Mouse (Mus musculus) liver, postnatal 0 days (tissue): ENCODE measurements around the gene Rbm20. TPM values are rescaled to one million over a fixed set of nuclear protein-coding genes. Genes with fewer than 3 reads are reported as not detected.

Source experiments
- ATAC-seq: fragments of 200-750 bp; cut with Nextera tagmentation; 2 replicates; pipeline ENCODE4 v1.8.0; 2017; ENCODE audit warnings: mild to moderate bottlenecking, moderate library complexity
- DNase-seq: peaks from one replicate; pipeline ENCODE4 v3.0.0-alpha.2; 2016
- H3K27ac ChIP-seq: fragments of 300-500 bp; sonication (generic); 2 replicates; pipeline ENCODE4 v1.5.1; 2014; ENCODE audit warnings: antibody characterized with exemption, moderate library complexity, mild to moderate bottlenecking, low read depth
- H3K27me3 ChIP-seq: fragments of 300-500 bp; sonication (generic); 2 replicates; pipeline ENCODE4 v1.6.1; 2014; ENCODE audit warnings: low read length, control low read depth, mixed read lengths; ENCODE audit not compliant: insufficient read depth
- H3K36me3 ChIP-seq: fragments of 300-500 bp; sonication (generic); replicated peaks from 2 replicates; pipeline ENCODE4 v1.6.1; 2014; ENCODE audit warnings: mild to moderate bottlenecking, control low read depth, low read length, moderate library complexity, mixed read lengths; ENCODE audit not compliant: insufficient read depth
- H3K4me1 ChIP-seq: fragments of 300-500 bp; sonication (generic); 2 replicates; pipeline ENCODE4 v1.6.1; 2014; ENCODE audit warnings: antibody characterized with exemption, mild to moderate bottlenecking, control low read depth; ENCODE audit not compliant: insufficient read depth
- H3K4me2 ChIP-seq: fragments of 300-500 bp; sonication (generic); 2 replicates; pipeline ENCODE4 v1.6.1; 2014; ENCODE audit warnings: low read depth, mild to moderate bottlenecking, low read length, moderate library complexity, mixed read lengths
- H3K4me3 ChIP-seq: fragments of 300-500 bp; sonication (generic); 2 replicates; pipeline ENCODE4 v1.5.1; 2014; ENCODE audit warnings: low read depth, low read length
- H3K9ac ChIP-seq: fragments of 300-500 bp; sonication (generic); replicated peaks from 2 replicates; pipeline ENCODE4 v1.6.1; 2014; ENCODE audit warnings: mild to moderate bottlenecking, moderate library complexity
- H3K9me3 ChIP-seq: fragments of 300-500 bp; sonication (generic); 2 replicates; pipeline ENCODE4 v1.6.1; 2016; ENCODE audit warnings: mild to moderate bottlenecking, control low read depth, low read length, mixed read lengths
- CTCF ChIP-seq: sonication (generic); IDR thresholded peaks from 2 replicates; pipeline ENCODE4 v1.5.1; 2016; ENCODE audit warnings: antibody characterized with exemption, low read depth
- EP300 ChIP-seq: IDR thresholded peaks from 2 replicates; pipeline ENCODE4 v1.6.1; 2016; ENCODE audit warnings: antibody characterized with exemption, low read depth, mild to moderate bottlenecking
- WGBS: fragments of 180-500 bp; shearing (Covaris S2); extraction: QIAGEN DNeasy Blood & Tissue Kit; methylation state at CpG from one replicate; pipeline ENCODE4 v1.1.7; 2014; ENCODE audit not compliant: insufficient replicate concordance; 5-methylcytosine and 5-hydroxymethylcytosine counted together
- polyA plus RNA-seq: library from polyadenylated mRNA; unstranded; fragments of >200 nt; fragmentation: Nextera tagmentation; extraction: Ambion mirVana; gene quantifications from 2 replicates; pipeline ENCODE4 v1.2.1, GENCODE M21; 2015

Gene Rbm20
- polyA plus RNA-seq, 1 experiment from 2014 or later, result 0.16 TPM

DNA sequence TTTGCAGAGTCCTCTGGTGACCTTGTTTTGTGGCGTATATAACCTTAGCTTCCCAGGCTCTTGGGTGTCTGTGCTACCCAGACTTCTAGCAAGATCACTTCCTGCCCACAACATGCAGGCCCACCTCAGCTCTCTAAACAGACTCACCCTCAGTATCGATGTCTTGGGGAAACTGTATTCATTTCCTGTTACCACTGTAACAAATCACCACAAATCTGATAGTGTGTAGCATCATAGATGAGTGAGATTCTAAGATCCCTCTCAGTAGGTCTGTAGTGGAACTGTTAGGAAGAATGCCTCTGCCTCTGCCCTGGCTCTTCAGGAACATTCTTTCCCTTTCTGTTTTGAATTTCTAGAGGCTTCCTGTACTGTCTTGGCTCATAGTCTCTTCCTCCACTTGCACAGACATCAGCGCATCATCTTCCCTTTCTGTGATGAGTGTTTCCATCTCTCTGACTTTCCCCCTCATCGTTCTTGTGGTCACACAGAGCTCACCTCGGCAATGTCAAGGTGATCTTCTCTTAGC is 130.2 kb downstream of the Rbm20 start:
- Histone ChIP-seq H3K27me3 (no peaks in the 10 kb centered on the region), H3K9ac (no peak overlapping the region), H3K9me3 (no peaks in the 10 kb centered on the region), H3K27ac (no peak overlapping the region), H3K4me2 (no peak overlapping the region), H3K4me3 (no peak overlapping the region), H3K36me3 (no peaks in the 10 kb centered on the region), H3K4me1 (peaks cover 21% of the 10 kb centered on the region)
- TF ChIP-seq EP300, result no peak
- no peak for TF ChIP-seq CTCF
- DNase-seq, result no peak
- ATAC-seq, result no peak
- WGBS, result 54% methylated on average over 5 of the region's 5 CpGs

DNA sequence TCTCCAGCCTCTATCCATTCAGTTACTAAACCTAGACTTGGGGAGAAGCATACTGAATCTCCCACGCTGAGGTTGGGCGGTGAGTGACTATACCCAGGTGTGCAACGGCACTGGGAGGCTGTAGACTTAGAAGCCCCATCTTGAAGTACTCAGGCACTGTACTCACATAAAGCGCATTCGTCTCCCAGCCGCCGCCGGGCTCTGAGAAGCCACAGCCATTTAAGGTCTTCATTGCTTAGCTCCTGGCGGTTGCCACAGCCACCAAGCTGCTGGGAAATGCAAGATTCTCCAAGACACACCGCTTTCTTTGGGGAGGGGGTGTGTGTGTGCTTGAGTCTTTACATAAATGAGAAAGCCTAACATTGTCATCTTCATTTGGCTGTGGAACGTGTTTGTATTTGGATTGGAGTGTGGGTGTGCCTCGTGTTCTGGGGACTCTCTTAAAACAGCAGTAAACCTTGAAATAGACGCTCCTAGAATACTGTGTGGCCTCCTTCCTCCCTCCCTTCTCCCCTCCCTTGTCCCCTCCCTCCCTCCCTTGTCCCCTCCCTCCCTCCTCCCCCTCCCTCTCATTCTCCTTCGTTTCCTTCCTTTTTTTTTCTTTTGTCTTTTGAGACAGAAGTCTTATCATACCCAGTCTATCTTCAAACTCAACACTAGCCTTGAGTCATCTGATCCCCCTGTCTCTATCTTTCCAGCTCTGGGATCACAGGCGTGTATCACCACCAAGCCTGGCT is 131.1 kb downstream of the Rbm20 start:
- 40% methylated on average over 15 of the region's 15 CpGs for WGBS
- Histone ChIP-seq H3K4me2 (peak overlapping the region; percentile 13; the same call in 1 of the 2 replicates), H3K27ac (no peak overlapping the region), H3K4me1 (peaks cover 20% of the 10 kb centered on the region), H3K27me3 (no peaks in the 10 kb centered on the region), H3K36me3 (no peaks in the 10 kb centered on the region), H3K9me3 (no peaks in the 10 kb centered on the region), H3K4me3 (no peak overlapping the region), H3K9ac (no peak overlapping the region)
- no peak for ATAC-seq
- no peak for DNase-seq
- TF ChIP-seq EP300, result no peak
- no peak for TF ChIP-seq CTCF

DNA sequence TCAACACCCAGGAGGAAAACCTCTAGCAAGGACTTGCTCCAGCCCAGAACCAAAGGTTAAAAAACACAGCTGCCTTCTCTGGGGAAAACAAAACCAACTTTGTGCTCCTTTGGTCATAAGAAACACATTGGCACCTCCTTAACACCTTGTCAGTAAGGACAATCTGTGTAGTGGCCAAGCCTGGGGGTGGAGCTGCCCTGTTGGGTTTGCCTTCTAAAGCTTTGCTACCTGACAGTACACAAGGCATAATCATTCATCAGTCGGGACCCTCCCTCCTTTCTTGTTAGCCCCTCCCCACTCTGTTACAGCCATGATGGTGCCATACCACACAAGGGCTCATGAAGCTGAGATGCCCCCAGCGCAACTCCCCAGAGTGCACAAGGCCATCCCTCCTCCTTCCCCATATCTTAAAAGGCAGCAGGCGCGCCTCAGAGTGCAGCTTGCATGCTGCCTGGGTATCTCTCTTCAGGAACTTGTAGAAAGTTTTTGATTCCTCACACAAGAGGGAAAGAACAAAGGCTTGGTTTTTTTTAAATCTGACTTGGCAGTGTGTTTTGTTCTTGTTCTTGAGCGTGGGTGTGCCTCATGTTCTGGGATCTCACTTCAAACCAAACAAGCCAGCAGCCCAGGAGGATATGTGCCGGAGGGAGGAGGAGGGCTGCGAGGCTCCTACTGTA is 132.2 kb downstream of the Rbm20 start:
- no peaks in the 10 kb centered on the region for H3K36me3 ChIP-seq
- WGBS, result 40% methylated on average over 7 of the region's 7 CpGs
- H3K4me2 ChIP-seq, result peak overlapping the region; percentile 47
- no peaks in the 10 kb centered on the region for H3K27me3 ChIP-seq
- no peak overlapping the region for H3K9ac ChIP-seq
- TF ChIP-seq CTCF (no peak), EP300 (no peak)
- H3K27ac ChIP-seq, result no peak overlapping the region
- no peak overlapping the region for H3K4me3 ChIP-seq
- no peaks in the 10 kb centered on the region for H3K9me3 ChIP-seq
- peak; percentile 68 for ATAC-seq
- no peak for DNase-seq
- peaks cover 20% of the 10 kb centered on the region for H3K4me1 ChIP-seq

DNA sequence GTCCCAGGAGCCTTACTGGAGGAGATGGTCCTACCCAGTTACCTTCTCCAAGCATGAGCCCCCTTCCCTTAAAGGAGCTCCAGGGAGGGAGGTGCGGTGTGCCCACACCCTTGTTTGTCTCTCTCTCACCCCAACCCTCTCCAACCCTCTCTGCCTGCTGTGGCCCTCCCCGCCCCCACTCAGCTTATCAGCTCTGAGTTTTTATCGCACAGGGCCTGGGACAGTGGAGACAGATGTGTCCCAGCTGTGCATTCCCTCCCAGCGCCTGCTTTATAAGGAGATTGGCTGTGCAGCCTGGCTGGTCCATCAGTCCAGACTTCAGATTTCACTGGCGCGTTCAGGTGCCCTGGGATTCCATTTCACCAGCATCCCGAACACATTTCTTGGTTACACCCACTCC is 132.9 kb downstream of the Rbm20 start:
- H3K36me3 ChIP-seq, result no peaks in the 10 kb centered on the region
- H3K27ac ChIP-seq, result no peak overlapping the region
- H3K9me3 ChIP-seq, result no peaks in the 10 kb centered on the region
- no peaks in the 10 kb centered on the region for H3K27me3 ChIP-seq
- WGBS, result 42% methylated on average over 7 of the region's 7 CpGs
- H3K9ac ChIP-seq, result no peak overlapping the region
- DNase-seq (peak; percentile 40), ATAC-seq (peak; percentile 45)
- no peak for TF ChIP-seq CTCF
- peak; percentile 53; the same call in 1 of the 2 replicates for TF ChIP-seq EP300
- H3K4me1 ChIP-seq, result peaks cover 20% of the 10 kb centered on the region
- no peak overlapping the region for H3K4me3 ChIP-seq
- H3K4me2 ChIP-seq, result peak overlapping the region; percentile 47

DNA sequence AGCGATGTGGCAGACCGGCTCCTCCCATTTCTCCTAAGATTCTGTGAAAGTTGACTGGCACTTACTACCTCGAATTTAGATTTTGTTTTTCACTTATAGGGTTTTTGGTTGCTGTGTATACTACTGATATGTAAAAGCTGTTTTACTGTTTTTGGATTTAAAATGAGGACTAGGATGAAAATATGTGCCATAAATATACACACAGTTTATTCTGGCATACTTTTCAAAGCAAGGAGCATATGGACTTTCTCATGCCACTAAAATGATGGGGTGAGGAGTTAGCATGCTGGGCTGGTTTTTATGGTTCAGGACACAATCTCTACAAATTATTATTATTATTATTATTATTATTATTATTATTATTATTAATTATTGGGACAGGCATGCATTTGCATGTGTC is 133.5 kb downstream of the Rbm20 start:
- Histone ChIP-seq H3K36me3 (no peaks in the 10 kb centered on the region), H3K9me3 (no peaks in the 10 kb centered on the region), H3K4me3 (no peak overlapping the region), H3K4me2 (peak overlapping the region; percentile 47; the same call in 1 of the 2 replicates), H3K27me3 (no peaks in the 10 kb centered on the region), H3K27ac (no peak overlapping the region), H3K9ac (no peak overlapping the region), H3K4me1 (peaks cover 20% of the 10 kb centered on the region)
- 54% methylated on average over 3 of the region's 3 CpGs for WGBS
- DNase-seq (no peak), ATAC-seq (no peak)
- no peak for TF ChIP-seq EP300
- TF ChIP-seq CTCF, result no peak

DNA sequence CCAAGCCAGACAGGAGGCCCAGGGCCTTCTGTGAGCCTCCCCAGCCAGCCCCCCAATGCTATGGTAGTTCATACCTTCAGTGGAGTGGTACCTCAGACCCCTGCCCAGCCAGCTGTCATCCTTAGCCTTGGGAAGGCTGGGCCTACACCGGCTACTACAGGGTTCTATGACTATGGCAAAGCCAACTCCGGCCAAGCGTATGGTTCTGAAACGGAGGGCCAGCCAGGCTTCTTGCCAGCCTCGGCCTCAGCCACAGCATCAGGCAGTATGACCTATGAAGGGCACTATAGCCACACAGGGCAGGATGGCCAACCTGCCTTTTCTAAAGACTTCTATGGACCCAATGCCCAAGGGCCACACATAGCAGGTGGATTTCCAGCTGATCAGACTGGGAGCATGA is 136.5 kb downstream of the Rbm20 start:
- Histone ChIP-seq H3K9ac (no peak overlapping the region), H3K27me3 (no peaks in the 10 kb centered on the region), H3K4me1 (peaks cover 14% of the 10 kb centered on the region), H3K27ac (no peak overlapping the region), H3K4me2 (no peak overlapping the region), H3K4me3 (no peak overlapping the region), H3K9me3 (no peaks in the 10 kb centered on the region), H3K36me3 (no peaks in the 10 kb centered on the region)
- no peak for ATAC-seq
- WGBS, result 86% methylated on average over 5 of the region's 5 CpGs
- TF ChIP-seq CTCF, result no peak
- no peak for TF ChIP-seq EP300
- DNase-seq, result no peak
